Mouse (Mus musculus) limb, embryonic 11.5 days (tissue): Measurements from ENCODE around the gene Zdhhc22. TPM values are rescaled to one million over a fixed set of nuclear protein-coding genes. Genes with fewer than 3 reads are reported as not detected.

Source experiments
- ATAC-seq: fragments of 200-750 bp; cut with Nextera tagmentation; 2 replicates; pipeline ENCODE4 v1.8.0; 2017; ENCODE audit warnings: low read depth; ENCODE audit not compliant: insufficient number of reproducible peaks, low FRiP score, low TSS enrichment
- DNase-seq: peaks from one replicate; pipeline ENCODE4 v3.0.0-alpha.2; 2015; ENCODE audit warnings: low spot score
- H3K27ac ChIP-seq: fragments of 300-500 bp; sonication (generic); replicated peaks from 2 replicates; pipeline ENCODE4 v1.5.1; 2014; ENCODE audit warnings: low read depth, mild to moderate bottlenecking, low read length
- H3K27me3 ChIP-seq: fragments of 300-500 bp; sonication (generic); 2 replicates; pipeline ENCODE4 v1.6.1; 2014; ENCODE audit warnings: mild to moderate bottlenecking, low read length, mixed read lengths; ENCODE audit not compliant: control insufficient read depth, insufficient read depth
- H3K36me3 ChIP-seq: fragments of 300-500 bp; sonication (generic); 2 replicates; pipeline ENCODE4 v1.6.1; 2014; ENCODE audit warnings: mild to moderate bottlenecking, low read length, moderate library complexity, mixed read lengths; ENCODE audit not compliant: control insufficient read depth, insufficient read depth
- H3K4me1 ChIP-seq: fragments of 300-500 bp; sonication (generic); 2 replicates; pipeline ENCODE4 v1.6.1; 2014; ENCODE audit warnings: low read length, mixed read lengths; ENCODE audit not compliant: control insufficient read depth, insufficient read depth
- H3K4me2 ChIP-seq: fragments of 300-500 bp; sonication (generic); 2 replicates; pipeline ENCODE4 v1.6.1; 2014; ENCODE audit warnings: low read depth, mild to moderate bottlenecking, moderate library complexity; ENCODE audit not compliant: severe bottlenecking
- H3K4me3 ChIP-seq: fragments of 300-500 bp; sonication (generic); 2 replicates; pipeline ENCODE4 v1.5.1; 2014; ENCODE audit warnings: low read depth, low read length
- H3K9ac ChIP-seq: fragments of 300-500 bp; sonication (generic); 2 replicates; pipeline ENCODE4 v1.6.1; 2014; ENCODE audit warnings: mild to moderate bottlenecking, low read length
- H3K9me3 ChIP-seq: fragments of 300-500 bp; sonication (generic); 2 replicates; pipeline ENCODE4 v1.6.1; 2016; ENCODE audit warnings: low read length; ENCODE audit not compliant: control insufficient read depth
- WGBS: fragments of 180-500 bp; shearing (Covaris S2); extraction: QIAGEN DNeasy Blood & Tissue Kit; methylation state at CpG from one replicate; pipeline ENCODE4 v1.1.7; 2014; 5-methylcytosine and 5-hydroxymethylcytosine counted together
- polyA plus RNA-seq: library from polyadenylated mRNA; unstranded; fragments of >200 nt; fragmentation: Nextera tagmentation; extraction: Ambion mirVana; gene quantifications from 2 replicates; pipeline ENCODE4 v1.2.1, GENCODE M21; 2014

Zdhhc22 gene
- polyA plus RNA-seq, 1 experiment from 2014 or later, result 0.05 TPM

GRCm38 (mm10) chr12:86943421-86943820, 46.8 kb downstream of the Zdhhc22 start:
- Histone ChIP-seq H3K36me3 (no peaks in the 10 kb centered on the region), H3K4me3 (no peak overlapping the region), H3K9me3 (no peaks in the 10 kb centered on the region), H3K9ac (no peak overlapping the region), H3K27ac (no peak overlapping the region), H3K4me1 (peaks cover 8% of the 10 kb centered on the region), H3K4me2 (no peak overlapping the region), H3K27me3 (no peaks in the 10 kb centered on the region)
- no peak for ATAC-seq
- DNase-seq, result no peak
- 85% methylated on average over 8 of the region's 8 CpGs for WGBS

DNA sequence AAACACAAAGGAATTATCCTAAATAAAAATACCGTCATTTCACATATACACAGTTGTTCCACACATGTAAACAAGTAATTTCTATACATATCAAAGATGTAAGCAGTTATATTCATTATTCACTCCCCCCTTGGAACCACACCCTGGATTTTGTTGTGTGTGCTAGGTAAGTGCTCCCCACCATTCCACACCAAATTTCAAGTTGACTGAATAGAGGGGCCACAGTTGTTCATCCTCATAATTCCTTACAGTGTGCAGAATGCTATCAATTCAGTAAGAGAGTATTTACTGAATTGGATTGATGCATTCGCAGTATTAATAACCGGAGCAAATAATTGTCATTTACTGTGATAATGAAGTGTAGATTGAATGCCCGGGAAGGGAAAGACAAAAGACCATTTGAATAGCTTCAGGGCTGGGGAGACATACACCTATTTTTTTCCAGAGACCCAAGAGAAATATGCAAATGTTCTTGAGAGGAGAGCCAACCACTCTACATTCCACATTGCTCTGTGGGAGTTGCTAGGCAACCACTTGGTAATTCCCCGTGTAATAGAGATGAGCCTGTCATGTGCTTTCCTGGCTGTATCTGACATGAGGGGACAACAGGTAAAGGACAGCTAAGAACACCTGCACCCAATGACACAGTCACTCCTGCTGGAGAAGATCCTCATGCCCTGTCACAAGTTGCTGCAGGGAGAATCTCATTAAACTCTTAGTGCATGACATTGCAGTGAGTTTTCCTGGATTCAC, 48.3 kb downstream of the Zdhhc22 start:
- no peaks in the 10 kb centered on the region for H3K27me3 ChIP-seq
- ATAC-seq (no peak), DNase-seq (no peak)

DNA sequence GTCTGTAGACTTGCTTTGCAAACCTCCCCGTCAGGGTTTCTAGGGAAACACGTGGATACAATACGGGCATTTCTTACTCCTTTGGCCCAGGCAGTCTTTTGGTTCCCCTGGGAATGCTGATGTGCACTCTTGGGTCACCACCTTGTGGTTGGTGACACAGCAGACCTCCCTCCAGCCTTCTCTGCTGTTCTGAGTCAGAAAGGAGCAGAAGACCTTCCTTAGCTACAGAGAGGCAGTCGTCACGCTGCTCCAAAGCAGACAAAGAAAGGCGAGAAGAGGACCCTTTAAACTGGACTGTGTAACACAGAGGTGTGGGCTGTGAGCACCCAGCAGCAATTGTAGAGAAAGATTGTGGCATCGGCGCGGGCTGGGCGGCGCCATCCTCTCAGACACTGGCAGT, 49.1 kb downstream of the Zdhhc22 start:
- WGBS, result 58% methylated on average over 11 of the region's 11 CpGs
- H3K4me1 ChIP-seq, result no peaks in the 10 kb centered on the region
- H3K9ac ChIP-seq, result no peak overlapping the region
- no peaks in the 10 kb centered on the region for H3K9me3 ChIP-seq
- no peaks in the 10 kb centered on the region for H3K27me3 ChIP-seq
- no peak for DNase-seq
- H3K4me3 ChIP-seq, result no peak overlapping the region
- H3K27ac ChIP-seq, result no peak overlapping the region
- H3K36me3 ChIP-seq, result no peaks in the 10 kb centered on the region
- H3K4me2 ChIP-seq, result no peak overlapping the region
- ATAC-seq, result no peak

More for the DNA sequence above, 48.3 kb downstream of the Zdhhc22 start:
- 66% methylated on average over 5 of the region's 5 CpGs for WGBS
- no peak overlapping the region for H3K9ac ChIP-seq
- no peaks in the 10 kb centered on the region for H3K36me3 ChIP-seq
- H3K4me3 ChIP-seq, result no peak overlapping the region
- H3K4me1 ChIP-seq, result no peaks in the 10 kb centered on the region
- no peaks in the 10 kb centered on the region for H3K9me3 ChIP-seq
- no peak overlapping the region for H3K27ac ChIP-seq
- H3K4me2 ChIP-seq, result no peak overlapping the region

GRCm38 (mm10) chr12:86938571-86938970, 51.7 kb downstream of the Zdhhc22 start:
- H3K4me2 ChIP-seq, result no peak overlapping the region
- H3K9ac ChIP-seq, result no peak overlapping the region
- no peak overlapping the region for H3K27ac ChIP-seq
- ATAC-seq (no peak), DNase-seq (no peak)
- no peaks in the 10 kb centered on the region for H3K4me1 ChIP-seq
- H3K4me3 ChIP-seq, result no peak overlapping the region
- 78% methylated on average over 9 of the region's 9 CpGs for WGBS
- H3K9me3 ChIP-seq, result no peaks in the 10 kb centered on the region
- H3K36me3 ChIP-seq, result no peaks in the 10 kb centered on the region
- H3K27me3 ChIP-seq, result no peaks in the 10 kb centered on the region

GRCm38 (mm10) chr12:86936587-86937343, 53.5 kb downstream of the Zdhhc22 start:
- H3K9me3 ChIP-seq, result no peaks in the 10 kb centered on the region
- H3K4me1 ChIP-seq, result no peaks in the 10 kb centered on the region
- H3K36me3 ChIP-seq, result no peaks in the 10 kb centered on the region
- 83% methylated on average over 11 of the region's 11 CpGs for WGBS
- H3K27me3 ChIP-seq, result no peaks in the 10 kb centered on the region
- no peak for ATAC-seq
- no peak overlapping the region for H3K27ac ChIP-seq
- H3K4me3 ChIP-seq, result no peak overlapping the region
- no peak for DNase-seq
- no peak overlapping the region for H3K4me2 ChIP-seq
- no peak overlapping the region for H3K9ac ChIP-seq

DNA sequence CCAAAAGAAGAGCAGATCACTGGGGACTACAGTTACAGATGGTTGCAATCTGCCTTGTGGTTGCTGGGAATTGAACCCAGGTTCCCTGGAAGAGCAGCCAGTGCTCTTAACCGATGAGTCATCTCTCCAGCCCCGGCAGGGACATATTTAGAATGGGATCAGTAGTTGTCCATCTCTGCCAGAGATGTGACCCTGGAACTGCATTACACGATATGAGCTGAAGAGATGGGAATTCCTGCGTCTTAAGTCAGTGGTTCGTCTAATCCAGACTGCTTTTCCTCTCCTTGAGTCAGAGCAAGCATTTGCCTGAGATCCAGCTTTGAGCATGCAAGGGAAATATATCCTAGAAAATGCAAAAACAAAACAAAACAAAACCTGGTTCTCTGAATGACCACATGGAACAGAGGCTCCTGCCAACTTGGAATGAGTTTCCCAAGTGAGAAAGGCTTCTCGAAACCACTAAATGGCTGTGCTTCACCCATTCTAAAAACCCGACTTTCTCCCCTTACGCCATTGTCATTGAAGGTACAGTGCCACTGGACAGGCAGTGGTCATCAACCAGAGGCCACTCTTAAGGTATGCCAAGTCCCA, 54.4 kb downstream of the Zdhhc22 start:
- Histone ChIP-seq H3K4me2 (no peak overlapping the region), H3K27me3 (no peaks in the 10 kb centered on the region), H3K27ac (no peak overlapping the region), H3K9me3 (no peaks in the 10 kb centered on the region; the same call in 1 of the 2 replicates), H3K4me3 (no peak overlapping the region), H3K36me3 (no peaks in the 10 kb centered on the region), H3K4me1 (no peaks in the 10 kb centered on the region), H3K9ac (no peak overlapping the region)
- DNase-seq (no peak), ATAC-seq (no peak)
- WGBS, result 83% methylated on average over 8 of the region's 8 CpGs

DNA sequence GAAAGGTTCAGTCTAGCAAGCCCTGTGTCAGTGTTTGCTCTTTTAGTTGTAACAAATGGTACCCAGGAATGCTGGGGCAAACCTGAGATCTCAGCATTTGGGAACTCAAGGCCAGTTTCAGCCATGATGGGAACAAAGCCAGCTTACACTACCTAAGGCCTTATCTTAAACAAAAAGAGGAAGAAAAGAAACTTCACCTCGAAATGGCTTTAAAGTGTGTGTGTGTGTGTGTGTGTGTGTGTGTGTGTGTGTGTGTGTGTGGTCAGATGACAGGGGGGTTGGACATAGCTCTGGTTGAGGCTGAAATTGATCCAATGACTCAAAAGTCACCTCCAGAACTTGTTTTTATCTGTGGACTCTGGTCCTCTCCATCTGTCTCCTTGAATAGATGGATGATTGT, 55.5 kb downstream of the Zdhhc22 start:
- Histone ChIP-seq H3K27me3 (no peaks in the 10 kb centered on the region), H3K9ac (no peak overlapping the region), H3K9me3 (peaks cover 2% of the 10 kb centered on the region; the same call in 1 of the 2 replicates), H3K4me2 (no peak overlapping the region), H3K36me3 (no peaks in the 10 kb centered on the region), H3K4me1 (no peaks in the 10 kb centered on the region), H3K27ac (no peak overlapping the region), H3K4me3 (no peak overlapping the region)
- no peak for ATAC-seq
- no peak for DNase-seq
- 71% methylated on average over 1 of the region's 1 CpGs for WGBS

GRCm38 (mm10) chr12:86932575-86932952, 57.7 kb downstream of the Zdhhc22 start:
- no peak overlapping the region for H3K9ac ChIP-seq
- no peak overlapping the region for H3K4me2 ChIP-seq
- H3K4me3 ChIP-seq, result no peak overlapping the region
- no peaks in the 10 kb centered on the region for H3K4me1 ChIP-seq
- WGBS, result 27% methylated on average over 6 of the region's 6 CpGs
- no peaks in the 10 kb centered on the region for H3K27me3 ChIP-seq
- H3K27ac ChIP-seq, result no peak overlapping the region
- DNase-seq (no peak), ATAC-seq (no peak)
- H3K36me3 ChIP-seq, result no peaks in the 10 kb centered on the region
- H3K9me3 ChIP-seq, result peaks cover 2% of the 10 kb centered on the region; the same call in 1 of the 2 replicates
